Mouse (Mus musculus): Measurements from ENCODE around the gene Calm5.
A peak's percentile ranks its signal among the peaks of the same experiment; 100 is the strongest.
"Not testable (repeated sequence)": the region's sequence is repeated elsewhere in the genome, so short reads cannot be mapped to it uniquely, and the experiment has no call there.

Calm5 gene

GRCm38 (mm10) chr13:3865648-3866354, 11.8 kb downstream of the Calm5 start:
- no peak for DNase-seq (ENCODE audit: low read depth, low spot score)

GRCm38 (mm10) chr13:3866355-3867052, 12.5 kb downstream of the Calm5 start:
- no peak for DNase-seq (ENCODE audit: low read depth, low spot score)

- no peak for DNase-seq (ENCODE audit: low read depth, low spot score)
These were observed 13.2 kb downstream of the Calm5 start for GRCm38 (mm10) chr13:3867158-3867557.

- DNase-seq (ENCODE audit: low read depth, low spot score): no peak
These were observed 15.9 kb downstream of the Calm5 start for GRCm38 (mm10) chr13:3869901-3870300.

- DNase-seq (ENCODE audit: low read depth, low spot score): no peak
These were observed 18.9 kb downstream of the Calm5 start for GRCm38 (mm10) chr13:3872832-3873231.

- no peak for DNase-seq (ENCODE audit: low read depth, low spot score)
These were observed 22.5 kb downstream of the Calm5 start for GRCm38 (mm10) chr13:3876448-3876847.

GRCm38 (mm10) chr13:3877185-3877584, 23.2 kb downstream of the Calm5 start:
- DNase-seq (ENCODE audit: low read depth, low spot score): no peak

GRCm38 (mm10) chr13:3877679-3878220, 23.8 kb downstream of the Calm5 start:
- DNase-seq (ENCODE audit: low read depth, low spot score): no peak

GRCm38 (mm10) chr13:3886663-3887062, 32.7 kb downstream of the Calm5 start:
- DNase-seq (ENCODE audit: low read depth, low spot score): no peak

DNA sequence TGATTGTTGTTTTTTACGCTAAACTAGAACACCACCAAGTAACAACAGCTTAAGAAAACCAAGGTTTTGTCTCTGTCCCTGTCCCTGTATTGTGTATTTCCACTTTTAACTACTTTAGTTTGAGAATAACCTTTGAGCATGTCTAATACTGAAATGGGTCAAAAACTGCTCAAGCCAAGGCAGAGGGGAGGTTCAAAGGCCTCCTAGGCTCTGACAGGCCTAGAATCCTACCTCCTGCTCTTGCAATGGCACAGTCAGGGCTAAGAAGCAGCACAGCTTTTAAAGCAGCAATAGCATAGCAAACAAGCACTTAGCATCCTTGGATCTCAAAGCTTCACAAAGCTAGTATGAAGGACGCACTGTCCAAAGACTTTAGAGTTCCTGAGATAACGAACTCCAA, 35.1 kb downstream of the Calm5 start:
- no peak for DNase-seq (ENCODE audit: low read depth, low spot score)

GRCm38 (mm10) chr13:3890061-3890460, 36.1 kb downstream of the Calm5 start:
- no peak for DNase-seq (ENCODE audit: low read depth, low spot score)

GRCm38 (mm10) chr13:3891479-3892087, 37.6 kb downstream of the Calm5 start:
- DNase-seq (ENCODE audit: low read depth, low spot score): no peak

DNA sequence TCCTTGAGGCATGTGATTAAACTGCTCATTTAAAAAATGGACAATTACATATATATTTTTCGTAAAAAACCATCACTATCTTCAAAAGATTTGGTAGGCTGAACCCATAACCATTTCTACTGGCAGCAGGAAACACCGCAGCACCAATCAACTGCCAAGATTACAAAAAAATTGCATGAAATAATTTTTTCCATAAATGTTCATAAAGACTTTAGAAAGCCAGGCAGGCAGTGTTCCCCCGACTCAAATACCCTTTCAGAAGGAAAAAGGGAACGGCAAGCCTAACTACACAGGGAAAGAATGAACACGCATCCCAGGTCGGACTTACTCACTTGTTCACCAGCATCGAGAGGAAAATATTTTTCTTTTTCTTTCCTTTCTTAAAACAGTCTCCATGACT, 38.6 kb downstream of the Calm5 start:
- no peak for DNase-seq (ENCODE audit: low read depth, low spot score)

DNA sequence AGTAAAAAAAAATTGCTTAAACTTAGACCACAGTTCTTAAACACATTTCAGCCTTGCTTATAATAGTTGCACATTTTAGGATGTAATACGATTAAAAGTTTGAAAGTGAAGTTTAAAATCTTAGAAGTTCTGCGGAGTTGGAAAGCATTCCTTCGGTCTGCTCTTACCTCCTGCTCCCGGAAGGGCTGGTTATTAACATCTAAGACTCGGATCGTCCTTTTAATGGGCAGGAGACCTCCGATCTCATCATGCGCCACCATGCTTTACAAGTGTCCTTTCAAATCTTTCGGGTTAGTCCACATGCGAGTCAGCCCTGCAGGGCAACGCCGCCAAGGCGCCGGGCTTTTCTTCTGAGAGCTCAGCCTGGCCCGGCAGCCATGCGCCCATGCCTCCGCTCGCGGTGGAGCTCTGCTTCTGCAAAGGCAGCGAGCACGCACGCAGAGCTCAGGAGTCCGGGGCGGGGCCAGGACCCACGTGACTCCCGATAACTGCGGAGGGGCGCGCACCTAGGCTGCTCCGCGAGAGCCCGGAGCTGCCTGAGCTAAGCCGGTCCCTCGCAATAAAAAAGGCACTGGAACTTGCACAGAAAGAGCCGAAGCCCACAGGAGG, 39.3 kb downstream of the Calm5 start:
- peak; percentile 83 for DNase-seq (ENCODE audit: low read depth, low spot score)

- DNase-seq (ENCODE audit: low read depth, low spot score): no peak
These were observed 40.6 kb downstream of the Calm5 start for GRCm38 (mm10) chr13:3894549-3894948.

- DNase-seq (ENCODE audit: low read depth, low spot score): peak; percentile 16
These were observed 41.5 kb downstream of the Calm5 start for GRCm38 (mm10) chr13:3895397-3895980.

DNA sequence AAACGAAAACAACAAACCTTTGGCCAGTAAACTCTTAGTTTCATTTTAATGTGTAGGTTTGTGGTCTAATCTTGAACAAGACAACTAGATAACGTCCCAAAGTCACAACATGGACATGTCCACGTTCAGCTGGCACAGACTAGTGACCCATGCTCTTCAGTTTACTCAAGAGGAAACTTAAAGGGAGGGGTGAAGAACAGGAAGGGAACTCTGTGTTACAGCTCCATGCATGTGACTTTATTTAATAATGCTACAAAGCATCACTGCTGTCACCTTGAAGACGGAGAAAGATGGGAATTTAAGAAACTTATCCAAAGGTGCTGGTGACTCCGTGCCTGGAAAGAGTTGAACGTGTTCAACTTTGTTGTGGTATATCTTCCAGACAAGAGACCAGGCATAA, 42.1 kb downstream of the Calm5 start:
- no peak for DNase-seq (ENCODE audit: low read depth, low spot score)

- DNase-seq (ENCODE audit: low read depth, low spot score): peak; percentile 65
These were observed 42.9 kb downstream of the Calm5 start for GRCm38 (mm10) chr13:3896913-3897312.

DNA sequence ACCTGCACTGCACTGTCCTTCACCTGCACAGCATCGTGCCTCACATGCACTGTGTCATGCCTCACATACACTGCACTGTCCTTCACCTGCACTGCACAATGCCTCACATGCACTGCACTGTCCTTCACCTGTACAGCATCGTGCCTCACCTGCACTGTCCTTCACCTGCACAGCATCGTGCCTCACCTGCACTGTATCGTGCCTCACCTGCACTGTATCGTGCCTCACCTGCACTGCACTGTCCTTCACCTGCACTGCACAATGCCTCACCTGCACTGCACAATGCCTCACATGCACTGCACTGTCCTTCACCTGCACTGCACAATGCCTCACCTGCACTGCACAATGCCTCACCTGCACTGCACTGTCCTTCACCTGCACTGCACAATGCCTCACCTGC, 44.2 kb downstream of the Calm5 start:
- not testable (repeated sequence) for DNase-seq (ENCODE audit: low read depth, low spot score)

DNA sequence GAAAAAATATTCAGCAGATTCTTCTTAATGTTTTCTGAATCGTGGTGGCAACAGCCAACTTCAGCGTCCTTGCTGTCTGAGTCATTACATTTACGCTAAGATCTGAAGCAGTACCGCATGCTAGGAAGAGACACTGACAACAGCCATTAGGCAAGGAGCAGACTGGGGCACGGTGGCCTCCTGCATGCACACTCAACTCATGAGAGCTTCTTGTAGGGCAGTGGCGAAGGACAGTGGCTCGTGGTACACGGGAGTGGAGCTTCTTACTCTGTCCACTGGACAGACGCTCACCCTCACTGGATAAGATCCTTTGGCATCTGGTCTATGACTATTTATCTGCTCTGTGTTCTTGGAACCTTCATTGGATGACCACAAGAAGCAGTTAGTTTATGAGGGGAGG, 45.3 kb downstream of the Calm5 start:
- no peak for DNase-seq (ENCODE audit: low read depth, low spot score)
